Mouse (Mus musculus) testis, postnatal 10 days (tissue): ENCODE measurements around the gene Kif1b.
"Not testable (repeated sequence)": the region's sequence is repeated elsewhere in the genome, so short reads cannot be mapped to it uniquely, and the experiment has no call there.

Source experiments
- DNase-seq: peaks from one replicate; pipeline ENCODE4 v3.0.0; 2021; ENCODE audit warnings: low spot score

Gene Kif1b

GRCm38 (mm10) chr4:149170394-149170931 lies 137.0 kb downstream of the Kif1b start:
- no peak for DNase-seq

GRCm38 (mm10) chr4:149169926-149170325 lies 137.6 kb downstream of the Kif1b start:
- not testable (repeated sequence) for DNase-seq

DNA sequence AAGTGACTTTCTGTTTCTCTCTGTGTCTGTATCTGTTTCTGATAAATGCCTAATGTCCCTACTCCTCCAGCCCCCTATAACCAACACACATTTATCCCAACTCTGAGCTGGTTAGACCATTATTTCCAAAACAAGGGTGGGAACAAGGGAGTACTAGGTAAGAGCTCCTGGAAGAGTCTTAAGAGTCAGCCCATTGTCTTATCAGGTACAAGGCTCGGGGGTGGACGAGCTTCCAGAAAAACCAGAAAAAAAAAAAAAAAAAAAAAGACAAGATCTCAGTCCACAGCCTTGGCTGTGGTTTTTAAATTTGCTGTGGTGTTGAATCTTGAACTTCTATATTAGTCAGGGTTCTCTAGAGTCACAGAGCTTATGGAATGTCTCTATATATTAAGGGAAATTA lies 139.5 kb downstream of the Kif1b start:
- no peak for DNase-seq

DNA sequence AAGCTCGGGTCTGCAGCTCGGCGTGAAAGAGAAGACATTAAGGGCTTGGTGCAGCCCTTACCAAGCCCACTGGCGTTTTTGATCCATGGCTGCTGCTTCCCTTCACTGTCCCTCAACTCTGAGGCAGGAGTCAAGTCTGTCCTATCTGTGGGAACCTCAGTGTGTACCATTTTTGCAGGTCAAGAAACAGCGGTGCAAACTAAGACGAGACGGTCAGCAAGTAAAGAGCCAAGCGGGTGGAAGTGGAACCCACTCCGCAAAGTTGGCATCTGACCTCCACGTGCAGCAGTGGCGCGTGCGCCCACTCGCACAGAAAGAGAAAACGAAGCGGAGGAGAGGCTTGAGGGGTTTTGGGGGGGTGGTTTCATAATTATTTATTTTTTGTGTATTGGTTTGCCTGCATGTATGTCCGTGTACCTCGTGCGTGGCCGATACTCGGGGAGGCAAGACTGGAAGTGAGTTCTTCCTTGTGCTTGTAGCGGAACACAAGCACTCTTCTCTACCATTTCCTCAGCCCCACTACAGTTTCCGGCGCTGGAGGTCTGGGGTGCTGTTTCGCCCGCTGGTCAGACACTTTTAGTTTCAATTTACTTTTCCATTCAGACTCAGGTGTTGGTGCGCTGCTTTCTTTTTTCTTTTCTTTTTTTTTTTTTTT lies 140.4 kb downstream of the Kif1b start:
- peak; percentile 58 for DNase-seq

DNA sequence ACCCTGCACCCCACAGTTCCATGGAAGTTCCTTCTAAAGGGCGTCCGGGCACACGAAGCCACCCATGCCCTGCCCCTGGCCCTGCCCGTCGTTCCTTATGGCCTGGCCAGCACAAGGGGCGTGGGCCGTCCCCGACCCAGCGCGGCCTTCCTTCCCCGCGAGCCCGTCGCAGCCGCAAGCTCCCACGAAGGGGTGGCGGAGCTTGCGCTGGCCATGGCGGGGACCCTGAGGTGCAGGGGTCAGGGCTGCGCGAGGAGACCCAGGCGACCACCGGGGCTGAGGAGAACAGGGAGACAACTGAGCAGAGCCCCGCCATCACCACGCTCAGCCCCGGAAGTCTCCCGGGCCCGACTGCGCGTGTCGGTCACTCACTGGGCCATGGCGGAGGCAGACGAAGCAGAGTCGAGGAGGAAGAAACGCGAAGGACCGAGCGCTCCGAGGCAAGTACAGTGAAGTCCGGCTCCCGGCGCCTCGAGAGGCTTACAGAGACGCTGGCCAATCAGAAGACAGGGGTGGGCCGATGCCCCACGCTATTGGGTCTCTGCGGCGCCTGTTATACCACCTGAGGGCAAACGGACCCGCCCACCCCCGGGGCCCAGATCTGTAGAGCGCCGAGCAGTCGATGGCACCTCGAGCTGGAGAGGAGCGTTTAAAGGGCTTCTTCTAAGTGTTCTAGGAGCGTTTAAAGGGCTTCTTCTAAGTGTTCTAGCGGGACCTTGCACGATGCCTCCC lies 141.1 kb downstream of the Kif1b start, which contains the start of gene Pgd:
TSS of gene Pgd (minus strand) at position 557 of the 732 bp plus-strand sequence.
- peak; percentile 98 for DNase-seq

DNA sequence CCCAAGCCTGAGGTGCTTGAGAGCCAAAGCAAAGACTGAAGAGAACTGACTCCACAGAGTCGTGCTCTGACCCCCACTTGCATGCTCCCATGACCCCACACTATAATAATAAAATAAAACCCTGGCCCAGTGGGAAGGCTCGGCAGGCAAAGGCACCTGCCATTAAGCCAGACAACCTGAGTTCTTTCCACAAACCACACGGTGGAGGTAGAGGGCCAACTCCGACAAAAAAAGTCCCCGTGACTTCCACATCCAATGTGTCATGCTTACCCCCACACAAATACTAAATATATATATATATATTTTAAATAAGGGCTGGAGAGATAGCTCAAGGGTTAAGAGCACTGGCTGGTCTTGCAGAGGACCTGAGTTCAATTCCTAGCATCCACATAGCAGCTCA lies 143.3 kb downstream of the Kif1b start:
- DNase-seq: no peak

GRCm38 (mm10) chr4:149163196-149163595 lies 144.3 kb downstream of the Kif1b start:
- DNase-seq: no peak

GRCm38 (mm10) chr4:149161166-149161565 lies 146.3 kb downstream of the Kif1b start:
- no peak for DNase-seq

- no peak for DNase-seq
Observed at GRCm38 (mm10) chr4:149159891-149160290, 147.6 kb downstream of the Kif1b start.

GRCm38 (mm10) chr4:149159203-149159602 lies 148.3 kb downstream of the Kif1b start:
- DNase-seq: no peak

GRCm38 (mm10) chr4:149157415-149157973 lies 150.0 kb downstream of the Kif1b start:
- DNase-seq: no peak

DNA sequence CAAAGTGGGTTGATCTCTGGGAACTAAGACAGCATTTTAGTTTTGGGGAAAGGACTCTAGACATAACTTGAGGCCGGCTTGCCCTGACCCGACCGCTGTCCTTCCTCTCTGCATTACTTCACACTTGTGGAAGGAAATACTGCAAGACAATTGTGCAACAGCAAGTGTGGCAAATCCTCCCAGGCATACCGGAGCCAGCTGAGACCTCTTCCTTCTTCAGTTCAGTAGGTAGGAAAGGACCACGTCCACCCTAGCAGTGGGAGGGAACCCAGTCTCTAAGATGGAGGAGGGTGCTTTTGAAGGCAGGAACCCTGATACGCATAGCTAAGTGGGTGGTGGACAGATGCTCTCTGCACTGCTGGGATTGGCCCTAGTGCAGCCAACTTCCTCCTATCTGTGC lies 151.8 kb downstream of the Kif1b start:
- no peak for DNase-seq

DNA sequence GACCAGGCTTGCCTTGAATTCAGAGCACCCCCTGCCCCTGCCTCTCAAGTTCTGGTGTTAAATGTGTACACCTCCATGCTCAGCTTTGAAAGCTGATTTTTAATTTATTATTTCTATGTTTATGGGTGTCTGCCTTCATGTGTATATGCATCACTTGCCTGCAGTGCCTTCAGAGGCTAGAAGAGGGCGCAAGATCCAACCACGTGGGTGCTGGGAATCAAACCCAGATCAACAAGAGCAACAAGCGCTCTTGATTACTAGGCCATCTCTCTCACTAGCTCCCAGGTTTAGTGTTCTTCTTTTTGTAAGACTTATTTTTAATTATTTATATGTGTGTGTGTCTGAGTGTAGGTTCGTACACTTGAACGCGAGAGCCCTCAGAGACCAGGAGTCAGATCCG lies 152.6 kb downstream of the Kif1b start:
- DNase-seq: no peak

- DNase-seq: no peak
Observed at GRCm38 (mm10) chr4:149150721-149151120, 156.8 kb downstream of the Kif1b start.

DNA sequence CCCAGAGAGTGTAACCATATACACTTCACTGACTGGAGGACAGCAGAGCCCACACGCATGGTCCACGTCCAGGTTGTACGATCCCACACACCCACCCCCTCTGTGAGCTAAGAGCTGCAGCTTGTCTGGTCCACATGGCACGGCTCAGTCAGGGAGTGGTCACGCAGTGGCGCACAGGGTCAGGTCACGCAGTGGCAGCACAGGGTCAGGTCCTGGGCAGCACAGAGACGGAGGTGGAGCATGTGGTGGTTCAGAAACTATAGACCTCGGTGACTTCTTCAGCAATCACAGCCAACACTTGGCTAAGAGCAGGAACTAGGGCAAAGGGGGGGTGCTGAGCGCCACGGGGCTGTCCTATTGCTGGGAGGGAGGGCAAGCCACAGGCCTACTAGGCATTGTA lies 157.2 kb downstream of the Kif1b start:
- DNase-seq: no peak

DNA sequence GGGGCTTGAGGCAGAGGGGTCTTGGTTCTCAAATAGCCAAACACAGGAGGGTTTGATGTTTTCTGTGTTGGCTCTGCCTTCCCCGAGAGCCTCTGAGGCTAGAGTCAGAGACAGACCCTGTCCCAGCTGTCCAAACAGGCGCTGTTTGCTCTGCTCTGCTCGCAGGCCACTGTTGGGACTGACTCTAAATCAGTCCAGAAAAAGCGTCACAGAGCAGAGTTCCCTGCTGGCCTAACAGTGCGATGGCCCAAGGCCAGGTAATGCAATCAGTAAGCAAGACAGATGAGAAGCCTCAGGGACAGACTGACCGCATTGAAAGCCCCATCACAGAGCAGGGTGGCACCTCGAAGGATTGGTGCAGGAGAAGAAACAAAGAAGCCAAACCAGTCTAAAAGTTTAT lies 157.9 kb downstream of the Kif1b start:
- no peak for DNase-seq

- no peak for DNase-seq
Observed at GRCm38 (mm10) chr4:149149196-149149595, 158.3 kb downstream of the Kif1b start.

DNA sequence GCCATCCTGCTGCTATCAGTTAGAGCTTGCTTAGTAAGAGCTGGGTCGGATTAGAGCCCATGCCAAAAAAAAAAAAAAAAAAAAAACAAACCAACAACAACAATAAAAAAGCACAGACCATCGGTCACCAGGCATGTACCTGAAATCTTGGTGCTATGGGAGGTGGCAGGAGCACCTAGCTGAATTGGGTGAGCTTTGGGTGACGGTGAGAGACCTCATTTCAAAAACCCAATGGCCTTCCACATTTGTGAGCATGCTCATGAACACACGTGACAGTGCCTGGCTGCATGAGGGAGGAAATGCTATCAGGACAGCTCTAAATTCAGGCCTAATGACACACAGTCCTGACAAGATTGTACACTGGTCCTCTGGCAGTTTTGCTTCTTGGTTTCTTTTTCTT lies 159.4 kb downstream of the Kif1b start:
- no peak for DNase-seq

DNA sequence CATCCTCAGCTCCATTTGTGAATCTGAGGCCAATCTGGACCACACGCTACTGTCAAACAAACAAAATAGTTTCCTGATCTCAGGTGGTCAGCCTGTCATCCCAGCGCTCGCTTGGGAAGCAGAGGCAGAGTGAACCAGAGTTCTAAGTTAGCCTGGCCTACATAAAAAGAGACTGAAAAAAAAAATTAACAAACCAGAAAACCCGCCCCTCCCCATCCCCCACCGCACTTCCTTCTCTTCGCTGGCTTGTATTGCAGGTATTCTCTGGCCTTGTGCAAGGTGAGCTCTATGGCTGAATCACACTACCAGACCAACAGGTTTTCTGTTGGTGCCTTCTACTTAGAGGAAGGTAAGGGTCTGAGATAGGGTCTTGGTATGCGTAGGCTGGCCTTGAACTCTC lies 160.0 kb downstream of the Kif1b start:
- no peak for DNase-seq

- no peak for DNase-seq
Observed at GRCm38 (mm10) chr4:149145151-149145550, 162.3 kb downstream of the Kif1b start.

DNA sequence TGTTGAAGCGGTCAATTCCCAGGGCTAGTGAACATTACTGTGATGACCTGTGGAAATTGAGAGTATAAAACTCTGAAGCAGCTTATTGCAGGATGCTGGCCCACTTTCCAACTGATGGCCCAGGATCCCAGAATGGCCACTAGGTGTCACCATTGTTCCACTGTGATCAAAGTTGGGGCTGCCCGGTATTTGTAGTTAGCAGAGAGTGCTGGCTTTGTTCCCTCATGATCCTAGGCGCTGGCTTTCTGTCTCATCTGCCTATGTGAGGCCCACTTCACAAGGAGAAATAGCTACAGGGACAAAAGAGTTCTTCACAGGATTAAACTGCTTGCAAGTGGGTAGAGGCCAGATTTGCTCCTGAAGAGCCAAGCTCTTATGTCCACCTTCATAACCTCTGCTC lies 163.0 kb downstream of the Kif1b start:
- DNase-seq: peak; percentile 83

DNA sequence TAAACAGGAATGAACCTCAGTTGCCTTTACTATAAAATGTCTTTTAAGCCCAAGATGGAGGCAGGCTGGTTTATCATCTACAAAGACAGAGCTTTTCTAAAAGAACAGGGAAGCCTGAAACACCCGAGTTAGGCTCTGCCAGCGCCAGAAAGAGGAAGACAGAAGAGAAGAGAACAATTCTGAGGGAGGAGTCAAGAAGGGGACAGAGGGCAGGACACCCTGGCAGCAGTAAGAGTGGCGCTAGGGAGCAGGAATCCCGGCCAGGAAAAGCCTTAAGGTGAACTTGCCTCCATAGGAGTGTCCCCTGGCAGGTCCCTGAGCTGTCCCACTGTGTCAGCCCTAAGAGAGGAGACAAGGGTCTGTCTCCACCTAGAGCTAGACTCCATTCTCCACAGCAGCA lies 163.9 kb downstream of the Kif1b start:
- DNase-seq: no peak

- no peak for DNase-seq
Observed at GRCm38 (mm10) chr4:149138515-149138914, 169.0 kb downstream of the Kif1b start.
